Mouse (Mus musculus): ENCODE measurements at regions not wholly inside any gene's neighbourhood (a gene's known extent, or its start where the extent isn't known, plus 50 kb on each side); places are given as distances from the start of the nearest gene placed in this dataset.

DNA sequence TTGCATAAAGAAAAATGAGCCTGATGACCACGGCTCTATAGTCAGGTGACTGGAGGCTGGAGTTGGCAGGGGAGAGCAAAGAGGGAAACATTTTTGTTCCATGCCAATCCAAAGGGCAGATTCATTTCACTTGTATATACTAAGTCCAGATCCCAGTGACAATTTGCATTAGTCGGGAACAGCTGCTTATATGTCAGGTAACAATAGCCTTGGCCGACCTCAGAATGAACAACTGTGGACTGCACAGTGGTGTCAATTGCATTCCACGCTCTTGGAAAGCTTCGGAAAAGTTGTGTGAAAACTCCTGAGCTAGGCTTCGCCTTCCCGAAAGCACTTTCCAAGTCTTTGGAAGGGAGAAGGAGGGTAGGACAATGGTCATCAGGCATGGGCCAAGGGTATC, 419.8 kb upstream of the Smarca2 start:
- no peak for TF ChIP-seq CTCF (IDR thresholded peaks at IDR 0.05; ENCODE audit: borderline replicate concordance, control insufficient read depth, extremely low read depth, insufficient read depth, low read length, poor library complexity)
- TF ChIP-seq POLR2A (IDR thresholded peaks at IDR 0.05; ENCODE audit: control insufficient read depth, extremely low read depth, insufficient read depth, low read length, poor library complexity), result no peak

Data from thymus, adult 2 months (tissue).